Mouse (Mus musculus) testis, adult 2 months (tissue): ENCODE data around the gene Lbp.

ENCODE experiments used
- CTCF ChIP-seq: fragments of 200-500 bp; IDR thresholded peaks from 2 replicates; pipeline ENCODE4 v1.5.1; 2012; ENCODE audit warnings: low read depth, mild to moderate bottlenecking, inconsistent platforms, low read length, moderate library complexity; ENCODE audit not compliant: control insufficient read depth, insufficient read depth, insufficient replicate concordance
- POLR2A ChIP-seq: fragments of 200-500 bp; IDR thresholded peaks from 2 replicates; pipeline ENCODE4 v1.6.1; 2012; ENCODE audit warnings: low read depth, mild to moderate bottlenecking, inconsistent platforms, low read length, moderate library complexity; ENCODE audit not compliant: control insufficient read depth

- TF ChIP-seq CTCF (no peak), POLR2A (no peak)
These were observed 49.4 kb upstream of the Lbp start for GRCm38 (mm10) chr2:158256894-158257293.
